Mouse (Mus musculus) gastrocnemius, adult 2 months (tissue): ENCODE measurements around the gene Pcdh7. TPM values are rescaled to one million over a fixed set of nuclear protein-coding genes. Genes with fewer than 3 reads are reported as not detected.

Source experiments
- DNase-seq: peaks from one replicate; pipeline ENCODE4 v3.0.0; 2022
- H3K27ac ChIP-seq: fragments of 200-600 bp; 2 replicates; pipeline ENCODE4 v1.8.1; 2022; ENCODE audit warnings: mild to moderate bottlenecking
- H3K4me3 ChIP-seq: fragments of 200-600 bp; 2 replicates; pipeline ENCODE4 v1.8.1; 2022; ENCODE audit warnings: mild to moderate bottlenecking, moderate library complexity
- CTCF ChIP-seq: fragments of 200-600 bp; IDR thresholded peaks from 2 replicates; pipeline ENCODE4 v1.8.1; 2022; ENCODE audit warnings: antibody characterized with exemption, mild to moderate bottlenecking, moderate library complexity
- intact Hi-C: fragments of 180-260 bp; cut with DNase I; formaldehyde crosslinking; loops from one replicate; pipeline ENCODE4 v1.15.1; 2025
- total RNA-seq, 2 experiments: library from RNA; stranded (reverse); gene quantifications; 2 replicates each; pipeline ENCODE4 v1.2.3; 2021

Pcdh7 gene
- total RNA-seq, 2 experiments from 2014 or later = 2.3 to 2.9 TPM

DNA sequence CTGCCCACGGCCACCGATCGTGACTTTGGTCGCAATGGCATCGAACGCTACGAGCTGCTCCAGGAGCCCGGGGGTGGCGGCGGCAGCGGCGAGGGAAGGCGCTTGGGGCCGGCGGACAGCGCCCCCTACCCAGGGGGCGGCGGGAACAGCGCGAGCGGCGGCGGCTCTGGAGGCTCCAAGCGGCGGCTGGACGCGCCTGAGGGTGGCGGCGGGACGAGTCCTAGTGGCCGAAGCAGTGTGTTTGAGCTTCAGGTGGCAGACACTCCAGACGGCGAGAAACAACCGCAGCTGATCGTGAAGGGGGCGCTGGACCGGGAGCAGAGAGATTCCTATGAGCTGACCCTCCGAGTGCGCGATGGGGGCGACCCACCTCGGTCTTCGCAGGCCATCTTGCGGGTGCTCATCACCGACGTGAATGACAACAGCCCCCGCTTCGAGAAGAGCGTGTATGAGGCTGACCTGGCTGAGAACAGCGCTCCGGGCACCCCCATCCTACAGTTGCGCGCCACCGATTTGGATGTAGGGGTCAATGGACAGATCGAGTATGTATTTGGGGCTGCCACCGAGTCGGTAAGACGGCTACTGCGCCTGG, 1.9 kb downstream of the Pcdh7 start:
- intact Hi-C loops = no loop called here
- DNase-seq = peak; percentile 77
- peak overlapping the region; percentile 75 for H3K27ac ChIP-seq
- TF ChIP-seq CTCF = peak; percentile 77
- peak overlapping the region; percentile 84 for H3K4me3 ChIP-seq

DNA sequence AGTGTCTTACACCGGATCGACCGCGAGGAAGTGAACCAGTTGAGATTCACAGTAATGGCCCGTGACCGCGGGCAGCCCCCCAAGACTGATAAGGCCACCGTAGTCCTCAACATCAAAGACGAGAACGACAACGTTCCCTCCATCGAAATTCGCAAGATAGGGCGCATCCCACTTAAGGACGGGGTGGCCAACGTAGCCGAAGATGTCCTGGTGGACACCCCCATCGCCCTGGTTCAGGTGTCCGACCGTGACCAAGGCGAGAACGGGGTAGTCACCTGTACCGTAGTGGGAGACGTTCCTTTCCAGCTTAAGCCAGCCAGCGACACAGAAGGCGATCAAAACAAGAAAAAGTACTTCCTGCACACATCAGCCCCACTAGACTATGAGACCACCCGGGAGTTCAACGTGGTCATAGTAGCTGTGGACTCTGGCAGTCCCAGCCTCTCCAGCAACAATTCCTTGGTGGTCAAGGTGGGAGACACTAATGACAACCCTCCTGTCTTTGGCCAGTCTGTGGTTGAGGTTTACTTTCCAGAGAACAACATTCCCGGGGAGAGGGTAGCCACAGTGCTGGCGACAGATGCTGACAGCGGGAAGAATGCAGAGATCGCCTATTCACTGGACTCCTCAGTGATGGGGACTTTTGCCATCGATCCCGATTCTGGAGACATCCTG, 2.6 kb downstream of the Pcdh7 start:
- intact Hi-C loops = no loop called here
- TF ChIP-seq CTCF = no peak
- Histone ChIP-seq H3K27ac (no peak overlapping the region), H3K4me3 (peak overlapping the region; percentile 84)
- DNase-seq = no peak

DNA sequence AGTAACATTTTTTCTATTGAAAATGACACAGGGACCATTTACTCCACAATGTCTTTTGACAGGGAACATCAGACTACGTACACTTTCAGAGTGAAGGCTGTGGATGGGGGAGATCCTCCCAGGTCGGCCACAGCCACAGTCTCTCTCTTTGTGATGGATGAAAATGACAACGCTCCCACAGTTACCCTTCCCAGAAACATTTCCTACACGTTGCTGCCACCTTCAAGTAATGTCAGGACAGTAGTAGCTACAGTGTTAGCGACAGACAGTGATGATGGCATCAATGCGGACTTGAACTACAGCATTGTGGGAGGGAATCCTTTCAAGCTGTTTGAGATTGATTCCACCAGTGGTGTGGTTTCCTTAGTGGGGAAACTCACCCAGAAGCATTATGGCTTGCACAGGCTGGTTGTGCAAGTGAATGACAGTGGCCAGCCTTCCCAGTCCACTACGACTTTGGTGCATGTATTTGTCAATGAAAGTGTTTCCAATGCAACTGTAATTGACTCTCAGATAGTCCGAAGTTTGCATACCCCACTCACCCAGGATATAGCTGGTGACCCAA, 3.5 kb downstream of the Pcdh7 start:
- TF ChIP-seq CTCF = no peak
- intact Hi-C loops = no loop called here
- peak overlapping the region; percentile 84 for H3K4me3 ChIP-seq
- DNase-seq = no peak
- H3K27ac ChIP-seq = no peak overlapping the region

DNA sequence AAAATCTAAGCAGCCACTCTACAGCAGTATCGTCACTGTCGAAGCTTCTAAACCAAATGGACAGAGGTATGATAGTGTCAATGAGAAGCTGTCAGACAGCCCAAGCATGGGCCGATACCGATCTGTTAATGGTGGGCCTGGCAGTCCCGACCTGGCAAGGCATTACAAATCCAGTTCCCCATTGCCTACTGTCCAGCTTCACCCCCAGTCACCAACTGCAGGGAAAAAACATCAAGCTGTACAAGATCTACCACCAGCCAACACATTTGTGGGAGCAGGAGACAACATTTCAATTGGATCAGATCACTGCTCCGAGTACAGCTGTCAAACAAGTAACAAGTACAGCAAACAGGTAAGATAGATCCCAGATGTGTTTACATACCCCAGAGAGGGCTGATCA, 4.2 kb downstream of the Pcdh7 start:
- no peak for DNase-seq
- intact Hi-C loops = no loop called here
- Histone ChIP-seq H3K4me3 (peak overlapping the region; percentile 84), H3K27ac (no peak overlapping the region; the same call in 1 of the 2 replicates)
- no peak for TF ChIP-seq CTCF

DNA sequence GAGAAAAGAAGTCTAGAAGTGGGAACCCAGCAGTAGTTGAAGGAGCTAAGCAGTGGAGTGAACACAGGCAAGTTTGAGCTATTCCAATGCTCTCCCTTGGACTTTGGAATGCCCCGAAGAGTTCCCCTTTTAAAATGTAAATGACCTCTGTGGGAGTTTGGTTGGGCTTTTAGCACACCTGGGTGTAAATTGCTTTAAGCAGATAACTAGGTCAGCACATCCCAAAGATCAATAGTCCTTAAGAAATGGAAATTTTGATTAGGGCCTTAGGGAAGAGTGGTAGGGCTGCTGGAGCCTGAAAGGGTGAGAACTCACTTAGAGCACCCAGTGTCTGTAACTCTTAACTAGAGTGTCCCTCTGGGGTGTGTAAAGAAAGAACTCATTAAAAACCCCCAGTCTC, 15.7 kb downstream of the Pcdh7 start:
- Histone ChIP-seq H3K4me3 (no peak overlapping the region), H3K27ac (no peak overlapping the region)
- no peak for DNase-seq
- no peak for TF ChIP-seq CTCF
- intact Hi-C loops = no loop called here

DNA sequence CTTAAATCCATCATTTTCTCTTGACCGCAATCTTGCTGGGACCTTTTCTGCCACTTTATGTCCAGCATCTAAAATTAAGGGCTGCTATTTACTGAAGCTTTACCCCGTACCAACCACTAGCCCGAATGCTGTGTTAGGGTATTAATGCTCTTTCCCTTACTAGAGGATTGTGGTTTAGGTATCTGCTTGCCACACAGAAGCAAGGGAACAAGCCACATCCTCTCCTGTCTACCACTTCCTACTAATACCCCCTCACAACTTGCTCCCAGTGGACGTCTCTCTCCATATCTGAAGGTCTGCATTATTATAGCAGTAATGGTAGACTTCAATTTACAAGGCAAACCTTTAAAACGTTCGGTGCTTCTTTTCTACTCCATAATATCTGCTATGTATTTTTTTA, 18.0 kb downstream of the Pcdh7 start:
- H3K27ac ChIP-seq = no peak overlapping the region
- intact Hi-C loops = no loop called here
- H3K4me3 ChIP-seq = no peak overlapping the region
- DNase-seq = no peak
- no peak for TF ChIP-seq CTCF

DNA sequence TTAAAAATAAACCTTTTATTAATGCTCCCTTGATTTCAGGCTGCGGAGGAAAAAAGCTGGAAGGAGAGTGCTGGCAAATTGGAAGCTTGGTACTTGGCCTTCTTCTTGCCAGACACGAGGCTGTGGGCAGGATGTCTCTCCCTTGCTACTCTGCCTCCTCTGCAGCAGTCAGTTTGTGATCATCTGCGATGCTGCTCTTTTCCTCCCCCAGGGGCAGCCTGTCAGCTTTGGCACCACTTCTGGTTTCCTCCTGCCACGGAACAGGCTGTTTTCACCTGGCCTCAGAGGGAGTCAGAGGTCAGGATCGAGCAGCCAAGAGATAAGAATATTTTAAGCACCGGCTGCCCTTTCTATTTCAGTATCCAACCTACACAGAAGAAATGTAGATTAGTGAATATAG, 25.2 kb downstream of the Pcdh7 start:
- no peak overlapping the region for H3K27ac ChIP-seq
- TF ChIP-seq CTCF = no peak
- intact Hi-C loops = no loop called here
- DNase-seq = no peak
- H3K4me3 ChIP-seq = no peak overlapping the region

DNA sequence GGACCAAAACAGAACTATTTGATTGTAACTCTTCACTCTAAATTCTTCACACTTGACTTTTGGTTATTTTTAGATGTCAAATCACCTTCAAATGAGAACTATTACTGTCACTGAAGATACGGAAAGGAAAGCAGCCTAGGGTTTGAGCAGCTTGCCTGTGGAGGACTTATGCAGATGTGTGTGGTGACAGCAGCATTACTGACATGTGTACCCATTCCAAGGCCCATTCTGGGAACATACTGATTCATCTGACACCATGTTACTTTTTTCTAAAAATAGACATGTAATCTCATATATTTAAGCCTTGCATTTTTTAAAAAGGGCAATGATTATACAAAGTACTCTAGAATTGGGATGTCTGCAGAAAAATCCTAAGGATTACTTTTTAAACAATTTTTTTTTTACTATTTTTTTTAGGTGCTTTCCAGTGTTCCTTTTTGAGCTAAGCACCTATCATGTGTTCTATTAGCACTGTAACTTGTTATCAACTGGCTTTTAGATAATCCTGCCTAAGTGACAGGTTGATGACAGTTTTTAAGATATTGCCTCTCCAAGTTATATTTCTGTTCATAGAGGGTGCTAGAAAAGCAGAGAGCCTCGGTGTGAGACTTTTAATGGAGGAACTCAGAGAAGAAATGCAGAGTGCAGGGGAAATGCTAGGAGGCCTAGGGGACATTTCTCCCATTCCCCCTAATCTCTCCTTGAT, 26.3 kb downstream of the Pcdh7 start:
- intact Hi-C loops = no loop called here

DNA sequence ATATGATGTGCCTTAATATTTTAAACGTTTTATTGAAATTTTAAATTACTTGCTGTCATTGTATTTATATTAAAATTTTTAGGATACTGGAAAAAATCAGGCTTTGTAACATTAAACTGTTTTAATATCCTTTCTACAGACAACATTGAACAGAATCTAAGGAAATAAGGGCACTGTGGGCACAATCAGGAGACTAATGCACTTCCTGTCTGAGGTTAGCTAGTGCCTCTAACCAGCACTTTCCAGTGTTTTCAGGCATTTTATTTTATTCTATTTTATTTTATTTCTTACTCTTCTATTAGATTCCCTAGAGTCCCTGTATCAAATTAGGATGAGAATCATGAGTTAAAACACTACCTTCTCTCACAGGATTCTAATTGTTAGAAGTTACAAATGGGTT, 28.1 kb downstream of the Pcdh7 start:
- H3K27ac ChIP-seq = no peak overlapping the region
- TF ChIP-seq CTCF = no peak
- no peak overlapping the region for H3K4me3 ChIP-seq
- DNase-seq = no peak
- intact Hi-C loops = no loop called here

More for the DNA sequence above, 26.3 kb downstream of the Pcdh7 start:
- DNase-seq = no peak
- Histone ChIP-seq H3K27ac (no peak overlapping the region), H3K4me3 (no peak overlapping the region)
- no peak for TF ChIP-seq CTCF

DNA sequence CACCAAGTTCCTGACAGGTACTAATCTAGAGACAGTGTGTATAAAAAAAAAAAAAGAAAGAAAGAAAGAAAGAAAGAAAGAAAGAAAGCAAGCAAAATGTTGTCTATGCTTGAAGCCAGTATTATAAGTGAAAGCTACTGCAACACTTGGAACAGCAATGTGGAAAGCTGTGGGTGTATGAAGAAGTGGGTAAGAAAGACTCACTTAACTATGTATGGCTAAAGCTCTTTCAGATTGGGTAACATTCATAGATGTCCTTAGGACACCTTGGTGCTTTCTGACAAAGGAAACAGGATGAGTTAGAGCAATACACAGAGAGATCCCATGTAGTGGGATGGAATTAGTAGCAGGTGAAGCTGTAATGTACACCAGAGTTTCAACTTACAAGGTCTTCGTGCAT, 32.6 kb downstream of the Pcdh7 start:
- TF ChIP-seq CTCF = no peak
- Histone ChIP-seq H3K27ac (no peak overlapping the region), H3K4me3 (no peak overlapping the region)
- intact Hi-C loops = no loop called here
- DNase-seq = no peak

DNA sequence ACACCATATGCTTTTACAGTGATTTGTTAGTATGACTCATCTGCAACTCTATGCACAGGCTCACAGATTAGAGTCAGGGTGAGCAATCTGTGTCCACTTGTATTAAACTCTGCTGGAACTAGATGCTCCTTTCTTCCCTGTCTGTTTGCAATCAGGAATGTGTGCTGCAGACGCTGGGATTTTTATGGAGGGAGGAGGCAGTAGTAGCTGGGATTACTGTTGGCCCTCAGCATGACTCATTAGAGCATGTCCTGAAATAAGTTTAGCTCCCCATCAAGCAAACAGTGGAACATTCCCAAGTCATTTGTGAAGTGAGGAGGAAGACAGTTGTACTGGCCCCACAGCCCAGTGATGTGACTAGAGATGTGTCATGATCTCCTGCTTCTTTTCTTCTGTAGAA, 38.0 kb downstream of the Pcdh7 start:
- DNase-seq = peak; percentile 20
- intact Hi-C loops = no loop called here
- no peak for TF ChIP-seq CTCF
- Histone ChIP-seq H3K27ac (peak overlapping the region; percentile 31; the same call in 1 of the 2 replicates), H3K4me3 (no peak overlapping the region)

DNA sequence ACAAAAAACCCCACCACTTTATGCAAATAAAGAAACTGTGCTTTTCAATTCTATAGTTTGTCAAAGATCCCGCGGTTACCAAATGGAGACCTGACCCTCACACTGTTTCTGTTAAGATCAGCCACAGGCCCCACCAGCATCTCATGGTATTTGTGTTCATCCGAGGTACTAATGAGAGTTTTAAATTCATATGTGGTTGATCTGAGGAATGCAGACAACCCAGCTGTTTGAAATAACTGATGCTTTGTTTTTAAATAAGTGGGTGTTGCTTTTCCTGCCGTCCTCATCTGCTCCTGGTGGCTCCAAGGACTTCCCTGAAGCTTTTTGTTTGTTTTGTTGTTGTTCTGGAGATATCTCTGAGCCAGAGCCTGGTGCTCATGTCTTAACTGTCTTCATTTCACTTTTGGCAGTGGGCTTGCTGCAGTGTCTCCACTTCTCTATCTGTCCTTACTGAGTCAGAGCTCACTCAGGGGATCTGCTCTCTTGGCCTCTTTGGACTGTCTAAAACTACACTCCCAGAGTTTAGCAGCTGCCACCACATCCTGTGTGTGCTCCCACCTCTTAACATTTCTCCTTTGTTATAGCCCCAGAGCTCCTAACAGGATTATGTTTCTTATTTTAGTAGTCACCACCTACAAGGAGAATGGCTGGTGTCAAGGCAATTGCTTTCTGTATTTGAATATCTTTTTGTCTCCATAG, 39.1 kb downstream of the Pcdh7 start:
- peak; percentile 48 for DNase-seq
- intact Hi-C loops = no loop called here
- Histone ChIP-seq H3K4me3 (no peak overlapping the region), H3K27ac (peak overlapping the region; percentile 31; the same call in 1 of the 2 replicates)
- no peak for TF ChIP-seq CTCF
